Mouse (Mus musculus) intestine, postnatal 0 days (tissue): ENCODE data around the gene Ofd1. TPM values are rescaled to one million over a fixed set of nuclear protein-coding genes. Genes with fewer than 3 reads are reported as not detected.

Source experiments
- ATAC-seq: fragments of 200-750 bp; cut with Nextera tagmentation; 2 replicates; pipeline ENCODE4 v1.8.0; 2017; ENCODE audit warnings: mild to moderate bottlenecking, moderate TSS enrichment, moderate library complexity
- H3K27ac ChIP-seq: fragments of 300-500 bp; sonication (generic); 2 replicates; pipeline ENCODE4 v1.5.1; 2014; ENCODE audit warnings: mild to moderate bottlenecking, low read depth, low read length, moderate library complexity
- H3K27me3 ChIP-seq: fragments of 300-500 bp; sonication (generic); replicated peaks from 2 replicates; pipeline ENCODE4 v1.6.1; 2014; ENCODE audit warnings: low read length, mixed read lengths; ENCODE audit not compliant: control insufficient read depth, insufficient read depth
- H3K36me3 ChIP-seq: fragments of 300-500 bp; sonication (generic); 2 replicates; pipeline ENCODE4 v1.6.1; 2014; ENCODE audit warnings: mild to moderate bottlenecking, moderate library complexity; ENCODE audit not compliant: control insufficient read depth, insufficient read depth
- H3K4me1 ChIP-seq: fragments of 300-500 bp; sonication (generic); replicated peaks from 2 replicates; pipeline ENCODE4 v1.6.1; 2014; ENCODE audit warnings: antibody characterized with exemption, low read length, mixed read lengths; ENCODE audit not compliant: control insufficient read depth, insufficient read depth
- H3K4me2 ChIP-seq: fragments of 300-500 bp; sonication (generic); replicated peaks from 2 replicates; pipeline ENCODE4 v1.6.1; 2014; ENCODE audit warnings: low read depth, mild to moderate bottlenecking, moderate library complexity
- H3K4me3 ChIP-seq: fragments of 300-500 bp; sonication (generic); 2 replicates; pipeline ENCODE4 v1.5.1; 2014; ENCODE audit warnings: low read depth, low read length
- H3K9ac ChIP-seq: fragments of 300-500 bp; sonication (generic); 2 replicates; pipeline ENCODE4 v1.6.1; 2014; ENCODE audit warnings: mild to moderate bottlenecking, low read depth, low read length
- H3K9me3 ChIP-seq: fragments of 300-500 bp; sonication (generic); 2 replicates; pipeline ENCODE4 v1.6.1; 2016; ENCODE audit warnings: mixed run types; ENCODE audit not compliant: control insufficient read depth
- CTCF ChIP-seq: sonication (generic); IDR thresholded peaks from 2 replicates; pipeline ENCODE4 v1.5.1; 2016; ENCODE audit warnings: low read depth, mild to moderate bottlenecking, control low read depth, antibody characterized with exemption, moderate library complexity
- WGBS: fragments of 180-500 bp; shearing (Covaris S2); extraction: QIAGEN DNeasy Blood & Tissue Kit; methylation state at CpG from one replicate; pipeline ENCODE4 v1.1.7; 2014; 5-methylcytosine and 5-hydroxymethylcytosine counted together
- polyA plus RNA-seq: library from polyadenylated mRNA; unstranded; fragments of >200 nt; fragmentation: Nextera tagmentation; extraction: Ambion mirVana; gene quantifications from 2 replicates; pipeline ENCODE4 v1.2.1, GENCODE M21; 2015

Gene Ofd1
- polyA plus RNA-seq, 1 experiment from 2014 or later, result 3.9 TPM

DNA sequence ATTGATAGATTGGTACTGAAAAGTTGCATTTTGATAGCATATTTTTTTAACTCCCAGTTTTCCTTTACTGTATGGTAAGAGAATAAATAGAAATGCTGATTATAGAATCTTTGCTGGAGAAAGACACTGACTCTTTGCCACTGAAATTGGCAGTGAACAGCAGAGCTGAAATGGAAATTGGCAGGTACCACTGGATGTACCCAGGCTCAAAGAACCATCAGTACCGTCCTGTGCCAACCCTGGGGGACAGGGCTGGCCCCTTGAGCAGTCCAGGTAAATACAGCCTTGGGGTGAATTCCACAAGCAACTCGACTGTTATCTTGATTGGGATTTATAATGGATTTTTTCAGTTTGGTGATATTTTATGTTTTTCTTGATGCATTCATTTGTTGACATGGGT lies 87.1 kb downstream of the Ofd1 start:
- Histone ChIP-seq H3K9ac (no peak overlapping the region), H3K4me3 (no peak overlapping the region), H3K9me3 (no peaks in the 10 kb centered on the region), H3K4me2 (no peak overlapping the region), H3K36me3 (no peaks in the 10 kb centered on the region), H3K27me3 (no peaks in the 10 kb centered on the region), H3K4me1 (no peaks in the 10 kb centered on the region), H3K27ac (no peak overlapping the region)
- 44% methylated on average over 2 of the region's 2 CpGs for WGBS
- no peak for ATAC-seq
- TF ChIP-seq CTCF, result no peak

- Histone ChIP-seq H3K9me3 (no peaks in the 10 kb centered on the region), H3K4me2 (no peak overlapping the region), H3K4me3 (no peak overlapping the region), H3K27ac (no peak overlapping the region), H3K36me3 (no peaks in the 10 kb centered on the region), H3K9ac (no peak overlapping the region), H3K4me1 (no peaks in the 10 kb centered on the region), H3K27me3 (no peaks in the 10 kb centered on the region)
- 29% methylated on average over 6 of the region's 6 CpGs for WGBS
- ATAC-seq, result no peak
- peak; percentile 78 for TF ChIP-seq CTCF
These were observed 88.7 kb downstream of the Ofd1 start for GRCm38 (mm10) chrX:166351790-166352189.

- no peak overlapping the region for H3K9ac ChIP-seq
- no peak for ATAC-seq
- no peaks in the 10 kb centered on the region for H3K36me3 ChIP-seq
- no peak overlapping the region for H3K4me3 ChIP-seq
- WGBS, result 80% methylated on average over 4 of the region's 4 CpGs
- no peak overlapping the region for H3K4me2 ChIP-seq
- no peak overlapping the region for H3K27ac ChIP-seq
- H3K27me3 ChIP-seq, result no peaks in the 10 kb centered on the region
- H3K9me3 ChIP-seq, result no peaks in the 10 kb centered on the region
- no peak for TF ChIP-seq CTCF
- no peaks in the 10 kb centered on the region for H3K4me1 ChIP-seq
These were observed 91.9 kb downstream of the Ofd1 start for GRCm38 (mm10) chrX:166348634-166349033.

DNA sequence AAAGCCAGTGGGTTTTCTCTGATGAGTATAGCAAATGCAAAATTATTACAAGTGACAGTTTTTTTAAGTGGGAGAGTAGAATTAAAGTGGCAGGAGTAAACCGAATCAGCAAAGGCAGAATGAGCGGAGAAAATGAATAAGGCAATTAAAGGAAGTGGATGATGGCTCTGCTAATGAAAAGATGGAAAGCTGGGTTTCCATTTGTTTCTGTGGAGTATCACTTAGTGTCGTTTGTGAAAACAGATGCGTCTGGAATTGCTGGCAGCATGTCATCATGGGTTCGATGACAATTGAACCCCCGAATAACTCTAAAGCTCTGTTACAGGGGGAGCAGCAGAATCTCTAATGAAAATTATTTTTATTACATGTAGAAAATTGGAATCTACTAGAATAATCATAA lies 92.4 kb downstream of the Ofd1 start:
- Histone ChIP-seq H3K4me2 (no peak overlapping the region), H3K4me3 (no peak overlapping the region), H3K4me1 (no peaks in the 10 kb centered on the region), H3K36me3 (no peaks in the 10 kb centered on the region), H3K9me3 (no peaks in the 10 kb centered on the region), H3K27me3 (no peaks in the 10 kb centered on the region), H3K9ac (no peak overlapping the region), H3K27ac (no peak overlapping the region)
- 75% methylated on average over 6 of the region's 6 CpGs for WGBS
- no peak for ATAC-seq
- no peak for TF ChIP-seq CTCF

- WGBS, result 36% methylated on average over 10 of the region's 10 CpGs
- H3K4me3 ChIP-seq, result no peak overlapping the region
- H3K36me3 ChIP-seq, result no peaks in the 10 kb centered on the region
- no peaks in the 10 kb centered on the region for H3K27me3 ChIP-seq
- no peak for ATAC-seq
- H3K4me1 ChIP-seq, result no peaks in the 10 kb centered on the region
- H3K9me3 ChIP-seq, result no peaks in the 10 kb centered on the region
- no peak overlapping the region for H3K27ac ChIP-seq
- no peak overlapping the region for H3K9ac ChIP-seq
- H3K4me2 ChIP-seq, result peak overlapping the region; percentile 27
- TF ChIP-seq CTCF, result no peak
These were observed 96.1 kb downstream of the Ofd1 start for GRCm38 (mm10) chrX:166344228-166345015.

DNA sequence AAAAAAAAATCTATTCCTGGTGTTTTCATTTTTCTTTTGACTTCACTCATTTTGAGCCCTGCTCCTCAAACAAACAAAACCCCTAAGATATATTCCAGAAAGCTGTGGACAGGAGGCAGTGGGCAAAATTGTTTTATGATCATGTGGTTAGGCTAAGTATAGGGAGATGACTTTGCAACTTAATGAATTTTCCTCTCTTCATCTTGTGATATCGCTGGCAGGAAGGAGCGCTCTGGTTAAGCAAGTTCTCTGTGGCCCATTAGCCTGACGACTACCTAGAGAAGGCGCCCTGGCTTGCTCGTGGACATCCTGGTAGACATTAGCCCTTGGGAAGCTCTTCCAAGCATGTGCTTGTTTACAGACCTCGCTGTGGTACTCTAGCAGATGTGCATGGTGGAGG lies 98.7 kb downstream of the Ofd1 start:
- Histone ChIP-seq H3K36me3 (no peaks in the 10 kb centered on the region), H3K27ac (no peak overlapping the region), H3K4me1 (no peaks in the 10 kb centered on the region), H3K9ac (no peak overlapping the region), H3K9me3 (no peaks in the 10 kb centered on the region), H3K4me3 (no peak overlapping the region), H3K4me2 (no peak overlapping the region), H3K27me3 (no peaks in the 10 kb centered on the region)
- 71% methylated on average over 6 of the region's 6 CpGs for WGBS
- ATAC-seq, result no peak
- TF ChIP-seq CTCF, result no peak

Other genes with a start within 250 kb of the Ofd1 start
- gene Gpm6b, start 201.8 kb downstream of the Ofd1 start, polyA plus RNA-seq, result 6.7 and 7.6 TPM in 2 replicates
- 20.8 and 21.6 TPM in 2 replicates for gene Trappc2, start 130 bp downstream of the Ofd1 start, polyA plus RNA-seq
- 78.0 and 79.6 TPM in 2 replicates for gene Rab9, start 39.2 kb upstream of the Ofd1 start, polyA plus RNA-seq
- gene Tceanc, start 77.9 kb upstream of the Ofd1 start, polyA plus RNA-seq, result 3.1 and 3.5 TPM in 2 replicates
- gene Egfl6, start 145.0 kb upstream of the Ofd1 start, polyA plus RNA-seq, result 0.83 and 0.97 TPM in 2 replicates